Mouse (Mus musculus): Measurements from ENCODE around the gene Tas2r118. TPM values are rescaled to one million over a fixed set of nuclear protein-coding genes. Genes with fewer than 3 reads are reported as not detected.

Tas2r118 gene
- not detected in 2 replicates for polyA plus RNA-seq (2012; ENCODE audit: low replicate concordance)

GRCm38 (mm10) chr6:23969960-23970359, at the start of gene Tas2r118:
Tas2r118 (minus strand) TSS chr6:23970060.

Other genes starting within 250 kb of the Tas2r118 start
- gene Cadps2, start 130.6 kb downstream of the Tas2r118 start, polyA plus RNA-seq (2012; ENCODE audit: low replicate concordance): 0.14 and 0.21 TPM in 2 replicates
- not detected in 2 replicates for gene Slc13a1, start 198.0 kb upstream of the Tas2r118 start, polyA plus RNA-seq (2012; ENCODE audit: low replicate concordance)

Measured in leukemia stem cell, adult 10-12 weeks (primary cell).